Mouse (Mus musculus): ENCODE measurements around the gene E130114P18Rik. TPM values are rescaled to one million over a fixed set of nuclear protein-coding genes. Genes with fewer than 3 reads are reported as not detected.

E130114P18Rik gene
- polyA plus RNA-seq, 1 experiment: 0.72 TPM

DNA sequence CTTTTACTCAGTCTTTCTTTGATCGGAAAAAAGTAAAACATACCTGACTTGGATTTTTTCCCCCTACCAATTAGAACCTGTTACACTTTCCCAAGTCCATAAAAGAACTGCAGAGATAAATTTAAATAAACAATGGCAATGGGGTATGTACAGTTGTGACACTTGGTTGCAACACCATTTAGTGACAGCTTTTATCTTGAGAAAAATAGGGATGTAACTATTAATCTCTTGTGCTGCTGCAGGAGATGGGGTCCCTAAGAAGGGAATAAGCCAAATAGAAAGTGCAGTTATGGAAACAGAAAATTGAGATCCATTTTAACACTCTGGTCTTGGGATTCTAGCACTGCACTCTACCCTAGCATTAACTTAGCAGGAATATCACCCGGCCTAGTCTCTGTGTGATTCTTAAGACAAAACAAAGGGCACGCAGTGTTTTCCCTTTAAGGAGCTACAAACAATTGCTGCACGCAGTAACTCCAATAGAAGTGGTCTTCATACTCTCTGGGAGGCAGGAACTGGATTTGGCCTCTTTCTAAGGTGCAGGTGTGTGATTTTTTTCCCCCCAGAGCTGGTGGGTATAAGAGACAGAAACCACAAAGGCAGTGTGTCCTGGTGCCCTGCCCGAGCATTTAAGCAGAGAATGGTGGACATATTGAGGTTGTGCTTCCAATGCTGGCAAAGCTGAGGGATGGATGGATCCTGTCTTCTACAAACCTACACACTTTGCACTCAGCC, 25.4 kb downstream of the E130114P18Rik start:
- DNase-seq (ENCODE audit: low spot score): no peak

DNA sequence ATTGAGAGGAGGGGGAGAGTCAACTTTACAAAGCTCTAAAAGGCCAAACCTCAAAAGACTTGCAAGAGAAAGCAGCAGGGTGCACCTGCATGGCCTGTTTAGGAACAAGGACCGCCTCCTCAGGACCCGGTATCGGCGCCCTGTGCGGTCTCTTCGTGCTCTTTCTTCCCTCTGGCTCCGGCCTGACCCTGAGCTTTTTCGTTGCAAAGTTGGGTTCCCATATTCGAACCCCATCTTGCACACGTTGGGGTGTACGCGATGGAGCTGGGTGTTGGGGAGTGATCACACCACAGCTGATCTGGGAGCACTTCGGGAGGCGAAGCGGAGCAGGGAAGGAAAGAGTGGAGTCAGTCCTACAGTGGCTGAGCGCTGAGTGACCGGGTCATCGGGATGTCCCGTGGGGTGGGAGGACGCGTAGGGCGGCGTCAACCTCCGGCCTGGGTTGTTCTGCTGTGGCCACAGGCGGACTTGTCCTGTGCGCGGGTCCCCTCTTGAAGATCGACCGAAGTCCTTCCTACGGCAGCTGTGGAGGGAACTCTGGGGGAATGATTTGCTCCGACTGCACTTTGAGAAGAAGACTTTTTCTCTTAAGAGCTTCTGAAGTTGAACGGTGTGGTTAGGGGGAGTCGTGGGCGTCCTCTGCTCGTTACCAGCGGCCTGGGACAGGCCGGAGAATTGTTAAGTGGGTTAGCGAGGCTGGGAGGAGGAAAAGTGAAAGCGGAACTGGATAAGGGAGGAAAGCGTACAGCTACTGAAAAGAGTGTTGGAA, 26.2 kb downstream of the E130114P18Rik start:
- DNase-seq (ENCODE audit: low spot score): peak; percentile 49

DNA sequence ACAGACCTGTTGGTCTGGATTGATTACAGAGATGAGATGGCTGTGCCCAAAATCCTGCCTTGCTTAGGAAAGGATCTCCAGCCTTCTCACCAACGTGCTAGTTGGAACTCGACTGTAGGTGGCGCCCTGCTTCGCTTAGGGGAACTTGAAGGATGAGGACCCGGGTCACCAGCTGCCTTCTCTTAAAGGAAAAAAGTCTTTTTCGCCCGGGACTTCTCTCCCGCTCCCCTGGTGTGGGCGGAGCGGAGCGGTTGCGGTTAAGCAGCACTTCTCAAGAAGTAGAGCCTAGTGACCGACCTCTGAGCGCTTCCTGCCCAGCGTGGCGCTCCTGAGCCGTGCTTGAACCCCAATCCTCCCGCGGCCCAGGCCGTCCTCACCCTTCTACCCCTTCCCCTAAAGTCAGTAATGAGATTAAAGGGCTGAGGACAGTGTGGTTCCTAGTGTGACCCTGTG, 26.8 kb downstream of the E130114P18Rik start:
- peak; percentile 77 for DNase-seq (ENCODE audit: low spot score)

DNA sequence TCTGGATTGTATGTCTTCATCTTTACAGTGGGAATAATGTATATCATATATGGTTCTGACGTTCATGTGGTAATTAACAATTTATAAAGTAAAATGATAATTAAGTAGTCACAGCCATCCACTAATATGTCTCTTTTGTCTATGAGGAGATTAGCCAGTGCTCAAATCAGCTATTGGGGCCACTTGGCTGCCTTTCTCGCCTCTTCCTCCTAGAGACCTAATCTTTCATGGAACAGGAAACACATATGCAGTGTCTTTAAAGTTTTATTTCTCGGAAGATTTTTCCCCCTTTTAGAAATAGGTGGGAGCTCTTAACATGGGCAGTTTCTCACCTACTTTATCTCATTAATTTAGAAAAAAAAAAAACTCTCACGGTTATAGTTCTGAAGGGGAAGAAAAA, 27.5 kb downstream of the E130114P18Rik start:
- no peak for DNase-seq (ENCODE audit: low spot score)

DNA sequence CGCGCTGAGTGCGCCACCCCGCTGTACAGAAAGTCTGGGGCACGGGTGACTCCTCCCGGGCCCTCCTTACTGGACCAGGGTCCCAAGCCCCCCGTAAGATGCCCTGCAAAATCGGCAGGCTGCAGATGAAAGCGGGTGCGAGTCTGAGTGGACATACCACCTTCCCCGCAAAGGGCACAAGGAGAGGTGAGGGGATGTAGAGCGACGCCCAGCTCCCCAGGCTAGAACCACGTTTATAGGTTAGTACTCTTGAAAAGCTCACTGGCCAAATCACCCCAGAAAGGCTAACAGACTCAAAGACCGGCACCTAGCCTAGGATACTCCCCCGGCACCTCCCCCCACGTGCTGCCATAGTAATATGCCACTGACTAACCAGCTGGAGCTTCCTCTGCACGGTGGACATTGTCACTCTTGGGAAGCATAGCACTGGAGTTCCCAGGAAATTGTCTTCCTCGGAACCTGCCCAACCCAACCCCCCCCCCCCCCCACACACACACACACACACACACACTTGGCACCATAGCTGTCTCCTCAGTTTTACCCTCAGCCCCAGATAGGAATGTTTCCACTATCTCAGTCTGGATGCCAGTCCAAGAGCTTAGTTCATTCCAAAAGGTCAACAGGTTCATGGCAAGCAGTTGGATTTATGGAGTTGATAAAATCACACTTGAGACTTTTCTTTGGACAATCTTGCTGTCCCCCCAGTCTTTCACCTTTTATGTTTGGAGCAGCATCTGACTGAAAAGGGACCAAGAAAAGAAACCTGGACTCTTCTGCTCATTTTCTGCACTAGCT, 31.6 kb downstream of the E130114P18Rik start:
- no peak for DNase-seq (ENCODE audit: low spot score)

DNA sequence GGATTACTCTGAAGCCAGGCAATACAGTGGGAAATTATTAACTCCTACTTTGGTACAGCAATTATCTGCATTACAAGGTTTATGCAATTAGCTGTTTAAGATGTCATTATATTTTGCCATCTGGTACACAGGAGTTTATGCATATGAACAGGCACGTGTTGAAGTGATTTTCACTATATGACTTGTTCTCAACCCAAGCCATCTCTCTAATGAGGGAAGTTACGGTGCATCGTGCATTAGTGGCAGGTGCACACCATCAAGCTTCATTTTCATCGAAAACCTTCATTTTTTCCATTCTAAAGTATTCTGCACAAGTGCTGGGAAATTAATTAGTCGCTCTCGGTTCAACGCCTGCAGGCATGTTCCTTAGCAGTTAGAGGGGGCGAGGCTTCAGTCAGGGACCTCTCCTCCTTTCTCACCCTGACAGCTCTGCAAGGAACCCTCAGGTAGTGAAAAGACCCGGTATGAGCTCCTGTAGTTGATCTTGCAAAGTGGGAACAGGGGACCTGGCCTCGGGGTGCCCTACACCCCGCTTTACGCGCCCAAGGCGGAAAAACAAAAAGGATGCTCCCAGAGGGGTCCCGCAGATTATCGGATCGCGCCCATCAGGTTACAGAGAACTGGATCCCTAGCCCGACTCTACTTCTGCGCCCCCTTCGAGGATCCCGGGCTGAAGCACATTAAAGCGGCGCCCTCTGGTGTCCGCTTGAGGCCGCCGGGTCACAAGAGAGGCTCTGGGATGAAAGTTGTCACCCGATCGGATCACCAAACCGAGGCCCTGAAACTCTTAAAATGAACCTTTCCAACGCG, 32.4 kb downstream of the E130114P18Rik start:
- DNase-seq (ENCODE audit: low spot score): peak; percentile 53

DNA sequence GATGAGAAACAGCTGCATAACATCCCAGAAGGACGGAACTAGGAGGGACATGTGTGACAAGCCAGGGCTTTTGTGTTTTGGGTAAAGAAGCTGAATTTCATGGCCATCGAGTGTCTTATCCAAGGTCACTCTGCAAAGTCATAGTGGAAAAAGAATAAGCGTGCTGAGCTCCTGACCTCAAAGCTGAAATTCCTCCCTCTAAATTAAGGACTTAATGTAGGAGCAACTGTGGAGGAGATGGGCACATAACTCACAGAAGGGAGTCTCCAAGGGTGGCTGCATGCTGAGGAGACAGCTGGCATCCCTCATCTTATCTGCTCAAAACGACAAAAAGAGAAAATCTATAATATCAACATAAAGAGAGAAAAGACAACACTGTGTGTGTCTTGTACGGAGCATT, 33.9 kb downstream of the E130114P18Rik start:
- no peak for DNase-seq (ENCODE audit: low spot score)

DNA sequence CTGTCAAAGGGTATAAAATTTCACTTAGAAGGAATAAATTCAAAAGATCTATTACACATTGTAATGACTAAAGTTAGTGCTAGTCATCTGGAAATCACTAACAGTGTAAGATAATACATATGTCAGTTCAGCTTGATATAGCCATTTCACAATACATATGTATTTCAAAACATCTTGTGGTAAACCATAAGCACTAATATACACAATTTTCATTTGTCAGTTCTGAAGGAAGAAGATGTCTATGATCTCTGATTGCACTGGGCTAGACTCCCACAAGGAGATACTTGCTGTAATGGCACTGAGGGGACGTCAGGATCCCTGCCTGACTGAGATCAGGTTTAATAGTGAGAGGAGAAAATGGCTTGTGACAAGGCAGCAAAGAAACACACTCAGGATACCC, 44.5 kb downstream of the E130114P18Rik start:
- DNase-seq (ENCODE audit: low spot score): no peak

DNA sequence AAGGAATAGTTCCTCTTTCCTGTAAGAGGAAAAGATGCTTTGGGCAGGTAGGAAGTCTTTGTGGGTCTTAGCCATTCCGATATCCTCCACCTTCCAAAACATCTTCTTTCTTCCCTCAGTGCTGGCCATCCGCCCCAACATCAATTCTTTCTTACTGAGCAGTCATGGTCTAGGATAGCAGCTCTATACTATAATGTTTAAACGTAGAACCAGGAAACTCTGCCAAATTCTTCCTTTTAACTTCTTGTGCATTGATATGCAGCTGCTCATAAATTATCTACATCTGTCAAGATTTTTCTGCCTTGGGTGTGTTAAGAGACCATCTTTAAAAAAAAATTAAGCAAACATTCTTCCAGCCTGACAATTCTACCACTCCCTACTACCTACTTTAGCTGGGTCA, 47.5 kb downstream of the E130114P18Rik start:
- DNase-seq (ENCODE audit: low spot score): no peak

DNA sequence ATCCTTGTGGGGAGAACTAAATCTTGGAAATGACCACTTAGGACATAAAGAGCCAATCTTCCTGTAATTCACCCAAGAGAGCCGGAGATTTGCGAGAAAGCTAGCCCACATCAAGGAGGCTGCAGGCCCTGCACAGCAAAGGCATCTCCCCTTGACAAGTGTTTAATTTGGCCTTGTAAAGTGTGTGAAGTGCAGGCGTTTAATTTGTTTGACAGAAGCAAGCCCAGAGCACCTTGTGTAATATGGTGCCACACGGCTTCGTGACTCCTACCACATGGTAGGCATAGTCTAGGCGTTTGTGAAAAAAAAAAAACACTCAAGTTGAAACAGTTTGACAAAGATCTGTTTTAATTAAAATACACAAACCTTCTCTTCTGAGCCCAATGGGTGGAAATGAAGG, 47.9 kb downstream of the E130114P18Rik start:
- no peak for DNase-seq (ENCODE audit: low spot score)

DNA sequence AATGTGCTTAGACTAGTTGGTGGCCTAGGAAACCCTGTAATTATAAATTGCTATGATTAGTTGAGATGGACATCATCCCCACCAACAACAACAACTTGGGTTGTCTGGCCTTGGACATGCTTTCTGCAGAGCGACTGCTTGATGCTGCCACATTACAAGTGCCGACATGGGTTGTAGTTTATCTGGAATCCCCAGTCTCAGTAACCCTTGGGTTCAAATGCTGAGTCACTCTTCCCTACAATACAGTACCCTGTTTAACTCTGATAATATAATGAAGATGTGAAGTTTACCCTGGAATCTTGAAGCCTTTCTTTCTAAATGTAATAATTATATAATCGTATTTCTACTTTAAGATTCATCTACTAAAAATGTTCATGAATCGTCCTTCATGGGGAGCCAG, 49.4 kb downstream of the E130114P18Rik start:
- no peak for DNase-seq (ENCODE audit: low spot score)

DNA sequence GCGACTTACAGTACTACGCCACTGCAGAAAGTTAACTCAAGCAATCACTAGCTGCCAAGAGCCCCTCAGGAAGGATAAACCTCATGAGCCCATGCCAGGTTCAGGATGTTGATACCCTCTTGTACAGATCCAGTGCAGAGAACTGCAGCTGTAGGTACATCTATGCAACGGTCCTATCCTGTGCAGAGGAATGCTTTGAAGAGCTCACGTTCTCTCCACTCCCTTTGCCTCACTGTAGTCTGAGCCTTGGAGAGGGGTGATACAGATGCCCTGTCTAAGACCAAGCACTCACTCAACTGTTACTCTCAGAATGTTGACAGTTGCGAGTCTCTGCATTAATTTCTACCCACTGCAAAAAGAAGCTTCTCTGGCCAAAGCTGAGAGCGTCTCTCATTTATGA, 54.5 kb downstream of the E130114P18Rik start:
- no peak for DNase-seq (ENCODE audit: low spot score)

DNA sequence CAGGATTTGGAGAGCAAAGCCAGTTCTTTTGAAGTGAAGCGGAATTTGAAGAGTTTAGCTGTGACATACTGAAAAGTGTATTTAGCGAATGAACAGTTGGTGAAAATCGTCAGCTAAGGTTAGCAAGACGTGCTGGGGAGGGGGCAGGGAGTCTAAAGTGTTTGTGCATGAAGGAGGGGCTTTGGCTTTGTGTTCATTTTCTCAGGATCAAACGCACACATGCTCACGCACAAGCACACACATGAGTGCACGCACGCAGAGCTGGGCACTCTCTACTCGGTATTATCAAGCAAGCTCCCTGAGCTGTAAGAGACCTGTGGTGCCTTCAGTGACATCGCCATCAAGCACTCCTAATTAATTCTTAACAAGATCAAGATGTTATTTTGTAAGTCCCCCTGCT, 55.2 kb downstream of the E130114P18Rik start:
- no peak for DNase-seq (ENCODE audit: low spot score)

DNA sequence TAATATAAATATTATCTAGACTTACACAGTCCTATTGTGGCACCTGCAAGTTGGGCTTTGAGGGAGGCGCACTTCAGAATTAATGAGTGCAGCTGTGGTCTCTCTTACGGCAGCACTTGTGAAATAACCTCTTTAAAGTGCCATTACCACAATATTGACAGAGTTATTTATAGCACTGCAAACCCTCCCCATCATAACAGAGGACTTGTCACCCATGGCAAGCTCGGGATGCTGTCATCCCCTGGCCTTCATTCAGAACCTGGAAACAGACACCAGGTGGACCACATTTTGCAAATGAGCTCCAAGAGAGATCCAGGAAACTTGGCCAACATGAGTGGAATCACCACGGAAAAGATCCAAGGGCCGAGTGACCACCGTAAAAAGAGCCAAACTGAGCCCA, 63.3 kb downstream of the E130114P18Rik start:
- DNase-seq (ENCODE audit: low spot score): no peak

DNA sequence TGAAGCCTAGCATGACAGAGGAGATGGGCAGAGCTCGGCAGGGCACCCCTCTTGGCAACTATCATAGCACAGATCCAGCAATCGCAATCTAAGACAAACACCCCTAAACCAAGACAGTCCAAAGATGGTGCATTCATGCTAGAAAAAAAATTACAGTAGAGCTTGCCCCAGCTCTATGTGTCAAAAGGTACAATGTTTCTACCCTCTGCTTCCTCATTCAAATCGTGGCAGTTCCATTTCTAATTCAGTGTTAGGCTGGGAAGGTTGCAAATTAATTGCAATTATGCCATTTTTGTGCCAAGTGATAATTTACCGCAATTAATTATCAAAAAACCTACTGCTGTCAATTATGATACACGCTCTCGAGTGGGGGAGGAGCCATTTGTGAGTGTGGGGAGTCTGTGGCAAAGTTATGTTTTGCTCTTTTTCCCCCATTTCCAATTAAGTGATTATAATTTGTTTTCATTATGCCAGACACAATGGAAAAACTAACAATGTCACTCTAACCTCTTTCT, 63.7 kb downstream of the E130114P18Rik start:
- no peak for DNase-seq (ENCODE audit: low spot score)

DNA sequence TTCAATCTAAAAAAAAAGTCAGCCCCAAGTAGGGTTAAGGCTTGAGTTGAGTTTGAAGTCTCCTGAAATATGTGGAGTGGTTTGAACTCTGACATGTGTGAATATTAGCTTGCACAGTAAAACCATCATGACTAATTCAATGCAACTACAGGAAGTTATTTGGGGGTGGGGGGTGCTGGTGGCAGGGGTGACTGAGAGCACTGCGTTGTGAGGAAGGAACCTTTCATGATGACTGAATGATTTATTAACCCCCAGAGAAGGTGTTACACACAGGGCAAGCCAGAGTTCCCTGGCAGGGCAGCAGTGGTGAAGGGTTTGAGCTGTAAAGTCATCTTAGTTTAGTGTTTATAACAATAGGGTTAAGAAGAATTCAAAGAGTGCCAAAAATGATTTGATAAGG, 65.3 kb downstream of the E130114P18Rik start:
- no peak for DNase-seq (ENCODE audit: low spot score)

DNA sequence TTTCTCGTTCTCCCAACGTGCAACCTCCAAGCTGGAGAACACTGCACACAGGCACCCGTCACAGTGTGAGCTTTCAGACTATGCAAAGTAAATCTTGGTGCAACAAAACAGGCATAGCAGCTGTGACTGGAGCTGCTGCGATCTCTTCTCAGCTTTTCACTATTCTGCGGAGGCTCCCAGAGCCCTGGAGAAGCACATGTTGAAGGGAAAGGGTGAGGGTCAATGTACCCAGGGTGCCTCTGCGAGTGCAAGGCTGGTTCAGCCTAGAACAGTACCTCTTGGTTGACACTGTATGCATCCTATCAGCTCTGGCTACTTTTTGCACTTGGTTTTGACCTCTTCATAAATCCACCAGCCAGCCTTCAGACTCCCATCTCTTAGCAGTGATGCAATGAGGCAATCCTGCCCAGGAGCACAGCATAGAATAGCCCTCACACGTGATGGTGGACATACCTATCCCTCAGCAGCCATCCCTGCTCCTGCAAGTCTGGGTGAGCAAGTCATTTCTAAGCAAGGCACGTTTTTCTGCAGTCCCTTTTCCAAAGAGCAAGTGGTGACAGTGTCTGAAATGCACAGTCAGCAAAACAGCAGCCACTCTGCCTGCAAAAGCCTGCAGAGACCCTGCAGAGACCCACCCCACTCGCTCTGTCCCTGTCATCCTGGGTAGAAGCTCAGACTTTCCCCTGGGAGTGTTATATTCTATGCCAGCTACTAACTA, 67.7 kb downstream of the E130114P18Rik start:
- no peak for DNase-seq (ENCODE audit: low spot score)

DNA sequence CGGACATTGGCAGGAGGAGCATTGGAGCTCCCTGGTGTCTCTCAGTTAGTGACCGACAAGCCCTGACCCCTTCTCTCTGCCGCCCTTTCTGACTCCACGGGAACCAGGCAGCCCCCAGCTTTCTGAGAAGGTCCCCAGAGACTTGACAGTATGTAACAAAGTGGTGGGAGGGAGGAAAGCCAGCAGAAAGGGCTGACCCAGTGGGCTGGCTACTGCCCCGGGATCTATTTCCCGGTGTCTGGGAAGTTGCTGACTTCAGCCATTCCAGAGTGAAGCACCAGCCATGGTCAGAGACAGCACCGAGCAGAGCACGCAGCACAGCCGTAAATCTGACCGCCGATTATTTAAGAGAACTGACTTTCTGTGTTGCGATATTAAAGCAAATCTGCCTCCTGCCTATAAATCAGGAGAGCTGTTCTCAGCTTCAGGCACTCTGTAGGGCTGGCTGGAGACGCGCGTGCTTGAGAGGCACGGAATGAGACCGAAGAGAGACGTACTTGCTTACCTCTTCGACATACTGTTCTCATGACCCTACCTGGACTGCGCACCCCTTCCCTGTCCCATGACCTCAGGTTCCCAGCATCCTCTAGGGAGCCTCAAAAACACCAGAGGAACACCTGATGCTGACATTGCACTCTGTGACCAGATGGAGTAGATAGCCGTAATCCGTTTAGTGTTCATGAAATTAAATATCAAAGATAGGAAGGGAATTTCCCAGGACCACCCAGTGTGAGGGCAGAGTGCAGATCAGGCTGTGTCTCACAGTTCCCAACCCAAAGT, 70.3 kb downstream of the E130114P18Rik start:
- no peak for DNase-seq (ENCODE audit: low spot score)

DNA sequence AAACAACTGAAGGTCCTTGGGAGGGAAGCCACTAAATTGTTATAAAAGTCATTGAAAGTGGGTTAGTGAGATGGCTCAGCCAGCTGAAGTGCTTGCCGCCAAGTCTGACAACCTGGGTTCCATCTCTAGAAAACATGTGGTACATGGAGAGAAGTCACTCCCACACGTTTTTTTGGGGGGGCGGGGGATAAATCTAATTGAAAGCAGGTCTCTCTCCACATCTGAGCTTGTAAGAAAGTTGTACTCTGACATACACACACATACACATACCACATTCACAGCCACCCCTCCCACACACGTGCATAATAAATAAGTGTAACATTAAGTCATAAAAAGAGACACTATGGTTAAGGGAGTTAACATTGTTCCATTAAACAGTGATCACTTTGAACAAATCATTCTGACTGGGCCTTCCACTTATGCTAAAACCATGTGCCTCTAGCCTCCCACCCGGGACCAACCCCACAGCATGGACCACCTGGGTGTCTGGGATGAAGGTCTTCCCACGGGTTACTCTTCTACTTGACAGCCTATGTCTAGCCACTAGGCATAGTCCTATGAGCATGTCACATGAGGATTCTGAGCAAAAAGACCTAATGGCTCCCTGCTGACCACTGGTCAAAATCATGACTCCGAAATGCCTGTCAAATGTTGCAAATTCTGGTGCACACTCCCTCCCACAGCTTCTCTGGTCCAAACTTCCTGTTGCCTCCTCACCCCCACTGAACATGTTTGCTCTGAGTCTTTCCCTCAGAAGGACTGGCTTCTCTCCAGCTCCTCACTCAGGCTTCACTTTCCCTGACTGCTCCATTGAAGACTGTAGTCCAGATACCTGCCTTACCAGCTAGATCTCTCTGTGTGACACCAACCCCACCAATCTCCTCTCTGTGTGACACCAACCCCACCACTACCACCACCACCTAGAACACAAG, 80.9 kb downstream of the E130114P18Rik start:
- no peak for DNase-seq (ENCODE audit: low spot score)

Data from urinary bladder, adult 2 months (tissue).